Mouse (Mus musculus) heart, adult 18-20 months (tissue): ENCODE data around the gene Ptprj. TPM values are rescaled to one million over a fixed set of nuclear protein-coding genes. Genes with fewer than 3 reads are reported as not detected.

Experiments used
- DNase-seq, 2 experiments: peaks; one replicate each; pipeline ENCODE4 v3.0.0; 2021 to 2022; ENCODE audit warnings: mixed read lengths in 1 of 2
- total RNA-seq, 2 experiments: library from RNA; stranded (reverse); gene quantifications; 2 replicates each; pipeline ENCODE4 v1.2.3; 2021

Ptprj gene
- total RNA-seq, 2 experiments from 2014 or later, result 6.5 to 8.8 TPM

DNA sequence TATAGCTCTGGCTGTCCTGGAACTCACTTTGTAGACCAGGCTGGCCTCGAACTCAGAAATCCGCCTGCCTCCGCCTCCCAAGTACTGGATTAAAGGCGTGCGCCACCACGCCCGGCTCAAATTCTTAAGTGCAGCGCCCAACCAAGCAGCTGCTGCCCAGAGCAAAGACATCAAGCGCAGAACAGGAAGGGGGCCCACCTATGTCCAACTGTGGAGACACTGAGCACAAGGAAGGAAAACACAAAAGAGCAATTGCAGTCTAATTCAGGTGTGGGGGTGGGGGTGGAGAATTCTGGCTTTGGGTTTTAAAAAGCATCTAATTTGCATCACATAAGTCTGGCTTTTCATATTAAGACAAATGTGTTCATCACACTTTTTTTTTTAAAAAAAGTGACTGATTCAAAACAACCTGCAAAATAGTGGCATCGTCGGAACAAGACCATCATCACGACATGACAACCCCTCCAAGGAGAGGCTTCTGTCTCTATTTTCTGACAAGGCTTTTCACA is 20.7 kb downstream of the Ptprj start:
- DNase-seq, result no peak

DNA sequence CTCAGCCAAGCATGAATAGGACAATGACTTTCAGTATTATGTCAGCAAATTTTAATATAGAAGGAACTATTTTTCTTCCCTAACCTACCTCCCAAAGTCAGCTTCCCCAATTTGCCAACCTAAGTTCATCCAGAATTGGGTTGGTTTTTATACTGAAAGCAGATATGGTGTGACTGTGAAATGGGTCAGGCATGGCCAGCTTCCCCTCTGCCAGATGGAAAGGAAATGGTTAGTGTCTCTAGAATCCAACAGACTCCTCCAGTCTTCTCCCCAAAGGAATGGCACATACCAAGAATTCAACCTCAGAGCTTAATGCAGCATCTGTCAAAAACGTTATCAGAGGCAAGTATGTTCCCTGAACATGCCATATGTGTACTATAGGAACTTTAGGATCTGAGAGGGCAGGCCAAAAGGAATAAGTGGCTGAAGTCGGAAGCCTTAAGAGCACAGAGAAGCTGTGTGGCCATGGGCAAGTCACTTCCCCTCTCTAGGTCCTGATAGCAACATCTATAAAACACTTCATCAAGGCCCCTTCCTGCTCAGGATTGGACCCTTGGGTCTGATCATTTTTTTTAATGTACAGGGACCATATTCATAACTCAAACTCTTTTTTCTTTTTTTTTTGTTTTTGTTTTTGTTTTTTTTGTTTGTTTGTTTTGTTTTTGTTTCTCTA is 21.3 kb downstream of the Ptprj start:
- DNase-seq, result no peak

DNA sequence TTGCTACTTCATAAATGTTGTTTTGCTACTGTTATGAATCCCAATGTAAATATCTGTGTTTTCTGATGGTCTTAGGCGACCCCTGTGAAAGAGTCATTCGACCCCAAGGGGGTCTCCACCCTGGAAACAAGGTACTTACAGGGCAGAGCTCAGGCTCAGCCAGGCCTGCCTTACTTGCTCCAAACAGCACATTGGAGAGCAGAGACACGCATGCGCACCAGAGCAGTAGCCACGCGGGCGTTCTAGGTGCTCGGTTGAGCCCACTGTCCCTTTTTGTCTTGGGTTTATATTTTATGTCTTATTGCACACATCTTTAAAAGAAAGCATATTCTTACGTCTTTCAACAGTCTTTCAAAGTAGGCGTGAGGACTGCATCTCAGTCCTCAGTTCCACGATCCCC is 22.1 kb downstream of the Ptprj start:
- no peak for DNase-seq

DNA sequence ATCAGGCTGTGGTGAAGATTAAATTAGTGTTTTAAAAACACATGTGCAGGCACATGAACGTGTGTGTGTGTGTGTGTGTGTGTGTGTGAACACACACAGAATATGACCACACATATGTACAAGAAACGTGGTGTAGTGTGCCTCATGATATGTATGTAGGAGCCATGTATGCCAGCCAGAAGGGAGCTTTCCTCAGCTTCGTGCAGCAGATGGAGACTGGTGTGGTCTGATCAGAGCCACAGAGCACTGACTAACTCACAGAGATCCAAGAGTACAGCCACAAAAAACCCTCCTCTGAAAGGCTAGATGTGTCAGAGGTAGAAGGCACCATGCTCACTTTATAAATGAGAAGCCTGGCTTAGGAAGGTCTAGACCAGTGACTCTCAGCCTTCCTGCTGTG is 22.5 kb downstream of the Ptprj start:
- DNase-seq, result no peak

DNA sequence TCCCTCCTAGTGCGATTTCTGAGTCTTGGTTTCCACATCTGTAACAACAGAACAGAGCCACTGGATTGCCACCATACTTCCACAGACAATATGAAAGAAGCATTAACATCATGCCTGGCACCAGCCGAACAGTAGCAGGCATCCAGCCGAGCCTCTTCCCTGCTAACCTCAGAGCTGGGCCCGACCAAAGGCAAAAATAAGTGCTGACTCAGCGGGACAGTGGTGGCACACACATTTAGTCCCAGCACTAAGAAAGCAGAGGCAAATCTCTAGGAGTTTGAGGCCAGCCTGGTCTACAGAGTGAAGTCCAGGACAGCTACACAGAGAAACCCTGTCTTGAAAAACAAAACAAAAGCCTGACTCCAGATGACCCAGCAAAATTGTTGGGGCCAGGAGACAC is 24.7 kb downstream of the Ptprj start:
- DNase-seq, result no peak

DNA sequence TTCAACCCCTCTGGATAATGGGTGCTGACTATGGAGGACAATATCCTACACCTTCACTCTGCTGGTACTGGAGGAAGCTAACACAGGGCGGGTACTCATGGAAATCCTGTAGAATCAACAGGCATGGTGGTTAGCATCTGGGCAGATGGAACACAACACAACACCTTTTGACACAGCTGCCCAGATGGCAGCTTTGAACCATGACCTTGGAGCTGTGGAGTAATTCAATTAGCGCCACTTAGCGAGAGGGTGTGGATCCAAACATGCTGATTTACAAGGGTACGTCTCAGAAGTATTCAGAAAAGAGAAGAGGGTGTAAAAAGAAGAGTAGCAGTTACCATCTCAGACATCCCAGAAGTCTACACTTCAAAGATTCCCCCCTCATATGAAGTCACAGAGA is 25.6 kb downstream of the Ptprj start:
- no peak for DNase-seq

DNA sequence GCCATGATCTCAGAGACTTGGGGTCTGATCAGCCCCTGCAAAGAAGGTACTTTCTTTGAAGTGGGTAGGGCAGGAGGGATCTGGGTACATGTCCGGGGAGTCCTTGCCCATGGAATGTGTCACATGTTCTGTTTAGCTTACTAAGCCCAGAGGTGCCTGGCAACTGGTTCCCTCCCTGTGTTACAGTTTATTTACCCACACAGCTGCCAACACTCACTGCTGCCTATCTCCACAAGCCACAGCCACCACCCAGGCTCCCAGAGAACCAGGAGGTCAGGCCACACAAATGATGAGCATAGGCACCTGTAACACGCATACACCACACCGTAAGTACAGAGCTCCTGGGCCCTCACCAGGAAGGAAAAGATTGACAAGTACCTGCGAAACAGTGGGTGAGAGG is 26.6 kb downstream of the Ptprj start:
- peak; percentile 52 to 59 for DNase-seq

DNA sequence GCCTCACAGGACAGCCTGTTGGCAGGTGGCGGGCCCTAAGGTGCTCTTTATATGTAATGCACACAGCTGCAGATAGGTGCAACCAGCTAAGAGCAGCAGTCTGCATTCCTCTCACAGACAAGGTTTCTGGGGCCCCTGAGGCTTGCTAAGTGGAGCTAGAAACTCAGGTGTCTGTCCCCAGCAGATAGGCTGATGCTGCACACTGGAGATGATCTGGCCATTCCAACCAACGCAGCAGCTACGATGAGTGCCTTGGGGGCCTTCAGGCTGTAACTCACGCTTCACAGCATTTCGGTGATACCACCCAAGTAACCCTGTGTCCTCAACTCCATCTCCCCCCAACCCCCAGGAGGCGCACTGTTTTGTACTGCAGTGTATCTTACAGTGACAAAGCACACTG is 29.8 kb downstream of the Ptprj start:
- DNase-seq, result no peak

DNA sequence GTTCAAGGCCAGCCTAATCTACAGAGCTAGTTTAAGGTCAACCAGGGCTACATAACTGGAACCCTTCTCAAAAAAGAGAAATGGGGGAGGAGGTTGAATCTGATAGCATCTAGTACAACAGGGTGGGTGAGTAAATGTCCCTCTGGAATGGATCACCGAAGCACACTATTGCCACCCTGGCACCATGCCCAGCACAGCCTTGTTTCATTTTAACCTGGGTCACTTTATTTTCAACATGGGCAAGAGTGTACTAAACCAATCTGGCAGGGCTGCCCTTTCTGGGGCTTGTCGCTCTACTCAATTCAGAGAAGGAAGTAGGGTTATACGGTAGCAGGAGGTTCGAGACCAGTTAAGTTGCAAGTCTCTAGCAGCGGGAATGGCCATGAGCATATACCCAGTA is 31.9 kb downstream of the Ptprj start:
- no peak for DNase-seq

DNA sequence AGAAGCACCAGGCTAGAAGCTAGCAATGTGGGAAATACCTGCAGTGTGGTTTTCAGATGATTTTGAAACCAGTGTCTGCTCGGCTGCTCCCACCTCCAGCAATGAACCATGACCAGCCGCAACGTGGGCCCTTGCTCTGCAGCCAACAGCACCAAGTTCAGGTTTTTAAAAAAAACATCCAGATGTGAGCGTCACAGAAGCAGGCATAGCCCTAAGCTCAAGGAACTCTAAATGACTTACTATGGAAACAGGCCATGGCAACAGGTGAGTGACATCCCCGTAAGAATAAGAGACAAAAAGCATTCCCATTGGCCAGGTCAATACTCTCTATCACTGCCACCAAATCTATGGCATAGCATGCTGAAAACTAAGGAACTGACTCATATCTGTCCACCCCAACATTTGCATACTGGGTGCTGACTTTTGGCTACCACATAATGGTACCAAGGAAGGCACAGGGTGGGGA is 33.3 kb downstream of the Ptprj start:
- DNase-seq, result no peak

DNA sequence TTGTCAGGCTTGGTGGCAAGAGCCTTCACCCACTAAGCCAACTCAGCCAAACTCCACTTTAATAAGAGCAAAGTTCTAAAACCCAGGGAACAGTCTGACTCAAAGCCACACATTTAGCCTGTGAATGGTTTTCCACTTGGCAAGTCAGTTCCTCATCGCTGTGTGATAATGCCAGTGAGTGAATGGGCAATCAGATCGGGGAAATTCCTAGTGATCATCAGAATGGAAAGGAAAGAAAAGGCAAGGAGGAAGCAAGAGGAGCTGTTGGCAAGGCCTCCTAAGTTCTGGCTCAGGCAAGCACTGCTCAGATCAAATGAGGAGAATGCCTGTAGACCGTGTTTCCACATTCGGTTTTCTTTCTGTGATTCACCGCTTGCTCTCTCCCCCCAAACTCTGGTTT is 35.2 kb downstream of the Ptprj start:
- peak; percentile 34 to 40 for DNase-seq

DNA sequence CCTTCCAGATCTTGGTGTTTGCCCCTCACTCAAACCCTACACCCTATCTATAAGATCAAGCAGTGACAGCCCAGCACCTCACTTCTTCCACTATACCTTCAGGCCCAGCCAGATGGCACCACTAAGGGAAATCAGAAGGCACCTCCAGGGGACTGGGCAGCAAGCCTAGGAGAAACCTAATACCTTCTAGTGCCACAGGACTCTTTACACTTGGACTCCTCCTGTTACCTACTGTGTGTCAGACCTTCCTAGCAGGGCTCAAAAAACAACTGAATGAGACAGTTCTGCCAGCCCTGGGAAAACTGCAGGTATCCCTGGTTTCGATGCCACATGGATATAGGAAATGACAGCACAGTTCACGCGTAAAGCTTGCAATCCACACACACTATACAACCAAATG is 36.5 kb downstream of the Ptprj start:
- no peak for DNase-seq

DNA sequence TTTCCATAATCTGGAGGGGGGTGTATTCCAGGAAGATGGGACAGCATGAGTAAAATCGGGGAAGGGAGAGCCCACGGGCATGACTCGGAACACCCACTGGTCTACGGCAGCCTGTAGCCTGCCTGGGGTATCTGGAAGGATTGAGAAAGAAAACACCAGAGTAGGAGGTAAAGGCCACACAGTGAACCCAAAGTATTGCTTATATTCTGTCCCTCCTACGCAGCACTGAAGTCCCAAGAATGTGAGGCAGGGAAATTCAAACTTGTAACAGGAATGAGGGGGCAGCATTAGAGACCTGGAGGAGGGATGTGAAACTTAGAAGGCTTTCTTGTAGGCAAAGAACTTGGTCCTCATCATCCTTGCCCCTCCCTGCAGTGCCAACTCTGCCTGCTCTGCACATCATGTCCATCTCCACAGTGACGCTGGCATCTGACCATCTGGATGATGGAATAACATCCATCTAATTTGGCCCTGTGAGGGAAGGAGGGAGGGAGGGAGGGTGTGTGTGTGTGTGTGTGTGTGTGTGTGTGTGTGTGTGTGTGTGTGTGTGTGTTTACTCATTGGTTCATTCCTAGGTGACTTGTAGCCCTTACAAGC is 37.2 kb downstream of the Ptprj start:
- DNase-seq, result no peak

DNA sequence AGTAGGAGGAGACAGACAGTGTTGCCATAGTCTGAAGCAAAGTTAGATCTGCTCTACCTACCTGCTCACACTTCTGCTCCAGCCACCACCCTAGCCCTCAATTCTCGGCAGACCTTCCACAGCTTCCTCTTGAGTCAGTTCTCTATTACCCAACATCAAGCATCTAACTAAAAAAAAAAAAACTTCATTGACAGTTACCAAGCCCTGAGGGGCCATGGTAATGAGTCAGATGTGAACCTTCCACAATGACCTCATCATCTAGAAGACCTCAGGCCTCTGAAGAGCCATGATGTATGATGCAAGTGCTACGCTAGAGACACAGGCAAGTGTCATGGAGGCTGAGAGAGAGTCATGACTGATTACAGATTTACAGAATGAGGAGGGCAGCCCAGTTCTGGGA is 37.8 kb downstream of the Ptprj start:
- DNase-seq, result peak in 1 of 2 experiments; percentile 34

DNA sequence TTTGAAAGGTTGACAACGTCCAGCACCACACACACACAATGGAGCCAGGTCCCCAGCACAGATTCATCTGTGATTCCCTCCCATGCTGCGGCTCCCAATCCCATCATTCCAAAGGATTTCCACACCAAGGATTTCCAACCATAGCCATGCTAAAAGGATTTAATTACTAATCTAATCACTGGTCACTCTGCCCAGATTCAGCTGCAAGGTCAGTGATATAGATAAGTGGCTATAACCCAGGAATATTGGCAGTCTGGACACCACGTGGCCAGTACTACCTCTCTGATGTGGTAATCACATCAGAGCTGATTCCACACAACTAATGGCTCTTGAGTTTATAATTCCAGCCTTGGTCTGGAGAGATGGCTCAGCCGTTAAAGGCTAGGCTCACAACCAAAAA is 41.2 kb downstream of the Ptprj start:
- DNase-seq, result no peak

DNA sequence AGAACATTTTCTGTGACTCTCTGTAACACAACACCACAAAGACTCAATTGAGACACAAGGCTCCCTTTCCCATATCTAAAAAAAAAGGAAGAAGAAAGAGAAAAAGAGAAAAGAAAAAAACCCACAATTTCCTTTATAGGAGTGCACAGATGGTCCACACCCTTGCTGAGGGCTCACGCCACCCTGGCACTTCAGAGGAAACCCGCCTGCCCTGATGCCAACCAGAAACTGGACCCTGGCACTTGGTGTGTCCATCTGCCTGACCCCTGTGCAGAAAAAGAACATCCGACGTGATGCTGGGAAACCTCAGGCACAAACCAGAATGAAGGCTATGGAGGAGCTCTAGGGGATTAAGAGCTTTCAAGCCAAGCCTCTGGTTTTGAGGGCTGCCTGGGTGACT is 43.2 kb downstream of the Ptprj start:
- no peak for DNase-seq

DNA sequence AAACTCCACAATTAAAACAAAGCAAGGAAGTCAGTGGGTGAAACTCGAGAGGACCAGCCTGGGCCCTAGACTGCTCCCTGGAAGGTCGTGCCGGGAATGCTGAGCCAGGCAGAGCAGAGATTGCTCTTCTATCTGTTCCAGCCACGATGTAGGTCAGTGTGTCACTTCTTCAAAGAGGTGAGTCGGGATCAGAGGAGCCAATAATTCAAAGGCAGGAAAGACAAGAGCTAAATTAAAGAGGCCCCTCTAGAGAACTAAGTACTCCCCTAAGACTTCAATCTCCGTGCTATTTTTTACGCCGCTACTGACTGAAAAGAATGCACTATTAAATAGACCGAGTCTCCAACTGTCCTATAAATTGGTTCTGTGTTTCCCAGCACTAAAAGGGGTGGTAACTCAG is 43.9 kb downstream of the Ptprj start:
- no peak for DNase-seq

DNA sequence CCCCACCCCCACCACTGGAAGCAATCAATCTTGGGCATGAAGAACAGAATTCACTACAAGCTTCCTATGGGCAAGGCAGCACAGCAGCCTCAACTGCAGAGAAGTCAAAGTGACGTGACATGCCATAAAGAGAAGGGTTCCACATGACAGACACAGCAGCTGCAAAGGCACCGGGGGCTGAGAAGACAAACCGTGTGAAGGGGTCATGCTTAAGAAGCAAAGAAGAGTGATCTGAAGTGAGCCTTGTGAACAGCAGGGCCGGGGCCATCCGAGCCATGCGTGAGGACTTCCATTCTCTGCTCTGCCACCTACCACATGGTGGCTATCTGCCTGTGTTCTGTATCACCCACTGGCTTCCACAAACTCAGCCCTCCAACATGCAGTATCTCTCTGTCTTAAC is 45.7 kb downstream of the Ptprj start:
- DNase-seq, result no peak

DNA sequence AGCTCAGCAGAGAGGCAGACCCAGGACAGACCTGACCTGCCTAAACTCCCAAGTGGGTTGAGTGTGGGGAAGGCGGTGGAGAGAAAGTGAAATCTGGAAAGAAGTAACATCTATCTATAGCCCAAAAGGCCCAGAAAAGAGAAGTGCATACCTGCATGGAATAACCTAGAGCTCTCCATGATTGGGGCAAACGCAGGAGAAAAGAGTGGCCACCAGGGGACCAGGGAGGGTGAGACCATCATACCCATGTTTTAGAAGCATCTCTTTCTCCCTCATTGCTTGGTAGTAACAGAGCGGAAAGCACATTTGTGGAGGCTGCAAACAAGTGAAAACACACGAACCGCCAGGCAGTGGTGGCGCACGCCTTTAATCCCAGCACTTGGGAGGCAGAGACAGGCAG is 46.5 kb downstream of the Ptprj start:
- DNase-seq, result no peak

DNA sequence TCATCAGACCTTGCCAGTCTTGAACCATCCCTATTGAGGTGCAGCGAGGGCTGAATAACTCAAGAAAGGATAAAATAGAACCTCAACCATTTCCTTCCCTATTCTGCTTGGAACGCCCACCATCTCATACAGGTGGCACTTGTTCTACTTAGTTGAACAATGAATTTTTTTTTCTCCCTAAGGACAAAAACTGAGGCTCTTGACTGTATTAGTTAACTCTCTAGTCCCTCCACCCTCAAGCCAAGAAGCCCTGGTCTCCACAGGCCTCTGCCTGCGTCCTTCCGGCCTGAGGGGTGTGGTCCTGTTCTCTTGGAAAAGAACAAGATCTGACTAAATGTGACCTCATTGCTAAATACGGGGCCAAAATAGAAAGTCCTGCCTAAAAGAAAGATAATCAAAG is 48.4 kb downstream of the Ptprj start:
- peak; percentile 69 to 82 for DNase-seq

DNA sequence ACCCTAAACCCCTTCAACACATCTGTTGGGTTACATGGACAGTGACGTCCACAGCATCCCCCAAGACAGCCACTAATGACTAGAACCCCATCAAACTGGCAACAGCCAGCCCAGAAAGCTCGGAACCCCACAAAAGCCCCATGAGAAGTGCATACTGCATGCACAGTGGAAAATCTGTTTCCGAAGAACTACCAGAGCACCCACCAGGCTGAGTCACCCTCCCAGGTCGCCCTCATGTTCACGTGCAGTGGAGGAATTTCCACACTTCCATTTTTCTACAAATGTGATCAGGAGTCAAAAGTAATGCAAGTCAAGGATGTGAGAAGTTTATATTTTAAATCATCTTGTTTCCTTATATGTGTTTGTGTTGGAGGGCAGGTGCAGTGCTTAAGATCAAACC is 52.3 kb downstream of the Ptprj start:
- DNase-seq, result no peak

DNA sequence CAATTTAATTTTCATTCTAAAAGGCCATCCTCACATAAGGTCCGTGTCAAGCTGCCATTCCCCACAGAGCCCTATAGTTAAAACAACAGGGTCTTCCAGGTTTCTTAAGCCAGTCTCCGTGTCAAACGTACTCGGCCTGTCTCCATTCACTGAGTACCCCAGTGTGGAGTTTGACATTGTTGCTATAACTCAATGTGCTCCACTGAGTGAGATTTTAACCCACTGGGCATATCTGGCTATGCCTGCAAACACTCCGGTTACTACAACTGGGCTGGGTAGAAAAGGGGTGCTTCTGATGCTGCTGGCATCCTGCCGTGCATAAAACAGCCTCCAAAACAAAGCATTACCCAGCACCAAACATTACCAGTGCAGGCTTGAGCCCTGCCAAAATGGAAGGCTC is 53.5 kb downstream of the Ptprj start:
- no peak for DNase-seq

DNA sequence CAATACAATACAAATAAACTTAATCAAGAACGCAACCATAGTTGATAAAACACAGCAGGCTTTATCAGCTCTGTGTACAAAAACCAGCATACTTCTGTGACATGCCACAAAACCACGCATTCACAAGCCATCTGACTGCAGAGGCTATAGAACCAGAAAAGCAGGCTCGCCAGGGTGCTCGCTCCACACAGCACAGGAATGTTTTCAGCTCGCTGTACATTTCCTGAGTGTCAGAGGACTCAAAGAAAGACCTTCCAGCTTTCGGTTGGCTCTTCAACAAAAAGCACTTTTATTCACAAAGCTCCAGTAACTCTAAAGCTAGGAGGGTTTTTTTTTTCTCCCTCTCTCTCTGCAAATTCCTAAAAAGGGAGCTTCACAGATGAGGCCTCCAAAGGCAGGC is 53.9 kb downstream of the Ptprj start:
- DNase-seq, result no peak

DNA sequence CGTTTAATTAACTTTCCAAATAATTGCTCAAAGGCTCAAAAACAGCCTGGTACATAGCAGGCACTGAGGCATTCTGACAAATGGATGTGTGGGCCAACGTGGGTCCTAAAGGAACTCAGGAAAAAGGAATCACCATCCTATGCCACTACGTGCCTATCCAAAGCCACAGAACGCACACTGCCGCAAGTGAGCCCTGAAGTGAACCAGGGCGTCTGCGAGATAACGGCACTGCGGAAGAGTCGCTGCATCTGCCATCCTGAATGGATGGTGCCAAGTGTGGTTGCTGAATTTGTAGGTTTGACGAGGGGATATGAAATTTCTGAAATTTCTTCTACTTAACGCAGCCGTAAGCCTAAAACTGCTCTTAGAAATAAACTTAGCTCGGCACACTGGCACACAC is 54.6 kb downstream of the Ptprj start:
- DNase-seq, result no peak
